Mouse (Mus musculus) v-Abl transformed pro-B cells (cell line): ENCODE measurements around the gene Zranb2.

ENCODE experiments used
- in situ Hi-C, 2 experiments: fragments of 400-800 bp; cut with MboI; formaldehyde crosslinking; loops; one replicate each; pipeline ENCODE4 v1.15.1; 2025; ENCODE audit not compliant: unreplicated experiment in 2 of 2

The Zranb2 gene

DNA sequence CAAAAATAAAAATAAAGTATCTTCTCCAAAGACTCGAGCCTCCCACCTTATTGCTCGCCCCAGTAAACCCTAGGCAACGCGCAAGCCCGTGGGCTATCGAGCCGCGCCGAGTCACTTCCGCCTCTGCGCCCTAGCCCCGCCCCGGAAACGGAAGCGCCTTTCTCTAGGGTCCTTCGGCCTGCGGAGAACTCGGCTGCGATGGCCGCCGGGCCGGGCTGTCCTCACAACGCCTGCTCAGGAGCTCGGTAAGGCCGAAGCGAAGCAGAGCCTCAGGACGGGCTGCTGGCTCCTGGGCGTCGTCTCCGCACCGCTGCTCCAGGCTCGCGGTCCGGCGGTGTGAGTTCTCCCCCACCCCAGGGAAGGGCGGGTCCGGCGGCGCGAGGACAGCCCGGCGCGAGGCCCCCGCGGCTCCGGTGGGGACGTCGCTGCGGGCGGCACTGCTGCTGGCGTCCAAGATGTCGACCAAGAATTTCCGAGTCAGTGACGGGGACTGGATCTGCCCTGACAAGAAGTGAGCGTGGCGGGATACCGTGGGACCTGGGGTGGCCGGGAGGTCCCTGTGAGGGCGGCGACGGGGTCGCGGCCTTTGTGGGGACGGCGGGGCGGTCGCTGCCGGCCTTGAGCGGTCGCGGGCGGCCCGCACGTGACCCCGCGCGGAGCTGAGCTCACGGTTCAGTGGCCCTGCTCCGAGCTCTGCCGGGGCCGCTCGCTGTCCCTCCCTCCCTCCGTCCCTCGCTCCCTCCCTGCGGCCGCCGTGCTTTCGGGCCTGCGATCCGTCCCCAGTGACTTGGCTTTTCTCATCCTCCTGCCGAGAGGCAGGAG lies at the start of gene Zranb2:
Gene Zranb2 (plus strand): TSS at position 197 of the 822 bp plus-strand sequence.
- in situ Hi-C loops, result loop anchor here (10.0 to 25.0 kb wide), 2 partner anchors 403 to 1971 kb away; partner anchors contain the start of genes Ankrd13c (in 1 of the 2) and Cth (in 1 of the 2)

DNA sequence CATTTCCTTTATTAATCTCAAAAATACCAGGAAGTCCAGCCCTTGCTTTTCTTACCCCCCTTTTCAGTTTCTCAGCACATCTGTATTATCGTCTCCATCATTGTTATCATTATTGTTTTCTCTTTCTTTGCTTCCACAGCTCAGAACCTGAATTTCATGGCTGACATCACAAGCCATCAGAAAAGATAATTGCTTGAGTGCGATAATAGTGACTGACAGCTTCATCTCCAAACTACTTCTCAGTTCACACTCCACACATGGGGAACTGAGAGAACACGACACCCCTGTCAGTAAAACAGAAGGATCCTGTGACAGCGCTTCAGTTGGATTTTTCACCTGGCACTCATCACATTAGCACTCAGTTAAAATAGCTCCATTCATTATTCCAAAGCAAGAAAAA lies 41.9 kb upstream of the Zranb2 start:
- in situ Hi-C loops, result no loop called here

DNA sequence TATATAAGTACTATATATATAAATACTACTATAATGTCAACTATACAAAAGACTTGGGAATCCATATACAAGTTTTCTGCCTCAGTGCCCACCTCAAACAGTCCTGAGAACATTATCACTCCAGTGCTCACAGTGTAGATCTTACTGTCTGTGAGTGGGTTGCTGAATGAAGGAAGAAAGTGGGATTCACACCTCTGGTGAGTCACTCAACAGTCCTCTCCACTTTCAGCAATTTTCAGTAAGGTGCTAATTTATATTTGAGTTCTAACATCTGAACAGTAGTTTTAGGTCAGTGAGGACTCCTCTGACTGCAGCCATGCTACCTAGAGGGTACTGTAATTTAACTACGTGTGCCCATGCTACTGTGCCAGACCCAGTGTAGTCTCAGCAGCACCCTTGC lies 31.7 kb upstream of the Zranb2 start:
- in situ Hi-C loops, result no loop called here

DNA sequence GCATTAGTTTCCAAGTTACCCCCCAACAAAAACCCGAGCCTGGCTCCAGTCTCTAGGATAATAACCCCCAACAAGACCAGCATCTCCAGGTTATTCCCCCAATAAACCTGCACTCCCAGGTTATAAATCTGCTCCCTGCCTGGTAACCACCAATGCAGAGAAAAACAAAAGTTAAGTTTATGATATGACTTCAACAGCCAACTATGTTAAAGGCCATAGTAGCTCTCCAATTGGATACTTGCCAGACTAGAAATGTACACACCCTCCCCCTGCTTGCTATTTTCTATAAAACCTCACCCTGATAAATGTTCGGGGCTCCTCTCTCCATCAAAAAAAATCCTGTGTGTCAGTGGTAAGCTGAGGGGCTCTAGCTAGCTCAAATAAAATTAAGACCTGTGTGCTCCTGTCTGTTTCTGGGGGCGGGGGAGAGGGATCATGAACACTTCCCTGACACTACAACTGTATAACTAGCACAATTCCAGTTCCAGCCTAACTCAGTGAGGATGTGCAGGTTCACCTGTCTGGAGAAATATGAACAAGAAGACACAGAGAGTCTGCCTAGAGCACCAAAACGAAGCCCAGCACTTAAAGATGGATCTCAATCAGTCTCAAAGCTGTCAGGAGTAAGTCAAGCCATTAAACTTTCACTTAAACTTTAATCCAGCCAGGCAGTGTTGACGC lies 19.7 kb upstream of the Zranb2 start:
- in situ Hi-C loops, result no loop called here

DNA sequence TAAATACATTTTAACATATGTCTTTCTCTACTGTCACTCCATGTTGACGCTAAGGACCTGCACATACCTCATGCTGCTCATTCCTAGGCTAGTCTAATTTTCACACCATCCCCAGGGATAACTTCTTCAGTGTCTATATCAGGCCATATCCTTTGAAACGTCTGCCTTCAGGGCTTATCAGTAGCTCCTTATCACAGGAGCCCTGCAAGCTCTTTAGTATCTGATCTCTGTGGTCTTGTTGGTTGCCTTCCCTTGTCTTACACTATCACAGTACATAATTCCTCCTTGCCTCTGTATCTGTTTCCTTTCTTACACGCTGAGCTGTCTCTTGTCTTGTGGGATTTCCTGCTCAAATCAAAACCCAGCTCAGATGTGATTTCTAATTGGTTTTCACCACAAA lies 17.5 kb upstream of the Zranb2 start:
- in situ Hi-C loops, result no loop called here

DNA sequence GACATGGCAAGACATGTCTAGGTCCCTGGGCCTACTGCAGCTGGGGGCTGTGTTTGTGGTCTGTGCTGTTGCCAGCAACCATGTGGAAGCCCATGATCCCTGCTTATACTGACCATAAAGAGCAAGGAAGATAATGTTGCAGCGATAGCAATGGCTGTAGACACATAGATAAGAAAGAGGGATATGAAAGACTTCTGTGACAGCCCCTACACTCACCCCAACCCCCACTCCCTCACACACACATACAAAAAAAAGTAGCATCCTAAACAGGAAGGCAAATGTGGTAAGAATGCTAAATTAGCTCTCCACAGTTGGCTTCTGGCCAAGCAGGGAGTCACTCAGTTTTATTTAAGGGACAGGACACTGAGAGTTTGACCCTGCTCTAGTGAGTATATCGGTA lies 16.0 kb upstream of the Zranb2 start:
- in situ Hi-C loops, result no loop called here

DNA sequence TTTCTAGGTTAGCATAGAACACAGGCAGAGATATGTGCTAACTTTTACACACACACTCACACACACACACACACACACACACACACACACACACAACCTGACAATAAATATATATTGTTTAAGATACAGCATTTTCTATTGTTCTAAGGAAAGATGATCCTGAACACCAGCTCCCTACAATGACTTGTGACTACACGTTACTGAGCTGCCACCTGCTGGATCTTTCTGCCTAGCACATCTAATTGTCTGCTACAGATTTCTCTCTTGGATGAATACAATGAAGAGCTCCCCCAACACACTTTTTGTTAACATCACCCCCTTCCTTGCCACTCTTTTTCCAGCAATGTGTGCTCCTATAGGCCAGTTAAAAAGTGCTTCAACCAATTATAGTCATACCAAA lies 13.5 kb upstream of the Zranb2 start:
- in situ Hi-C loops, result no loop called here

DNA sequence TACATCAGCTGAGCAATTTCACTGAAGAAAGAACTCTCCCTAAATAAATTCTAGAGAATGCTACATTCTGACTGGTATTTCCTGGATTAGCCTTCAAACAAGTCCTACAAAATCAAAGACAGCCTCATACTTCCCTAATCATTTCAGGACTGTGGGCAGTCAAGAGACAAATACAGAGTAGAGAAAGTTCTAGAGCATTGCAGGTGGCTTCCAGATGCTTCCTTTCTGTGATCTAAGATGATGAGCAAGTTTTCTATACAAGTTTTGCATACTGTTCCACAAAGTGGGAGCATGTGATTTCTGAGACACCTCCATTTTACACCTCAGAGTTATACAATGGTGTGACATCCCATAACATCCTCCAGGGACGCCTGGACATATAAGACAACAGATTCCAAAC lies 10.1 kb upstream of the Zranb2 start:
- in situ Hi-C loops, result no loop called here

DNA sequence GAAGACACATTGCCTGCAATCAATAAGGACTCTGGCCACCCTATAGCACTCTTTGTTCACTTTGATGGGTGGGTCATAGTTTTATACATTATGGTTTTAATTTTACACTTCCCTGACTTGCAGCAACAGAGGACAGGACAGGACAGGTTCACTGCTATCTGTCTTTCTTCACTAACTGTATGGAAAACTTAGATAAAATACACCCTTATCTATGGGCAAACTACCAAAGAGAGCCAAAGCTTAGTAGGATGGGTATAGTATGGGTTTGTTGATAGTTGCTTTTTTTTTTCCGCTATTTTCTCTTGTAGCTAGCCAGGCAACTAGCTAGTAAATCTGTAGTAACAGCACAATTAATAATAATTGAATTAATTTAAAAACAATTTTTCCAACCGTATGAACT lies 2.4 kb upstream of the Zranb2 start:
- in situ Hi-C loops, result loop anchor here (10.0 to 25.0 kb wide), 2 partner anchors 406 to 1973 kb away; partner anchors contain the start of genes Ankrd13c (in 1 of the 2) and Cth (in 1 of the 2)

DNA sequence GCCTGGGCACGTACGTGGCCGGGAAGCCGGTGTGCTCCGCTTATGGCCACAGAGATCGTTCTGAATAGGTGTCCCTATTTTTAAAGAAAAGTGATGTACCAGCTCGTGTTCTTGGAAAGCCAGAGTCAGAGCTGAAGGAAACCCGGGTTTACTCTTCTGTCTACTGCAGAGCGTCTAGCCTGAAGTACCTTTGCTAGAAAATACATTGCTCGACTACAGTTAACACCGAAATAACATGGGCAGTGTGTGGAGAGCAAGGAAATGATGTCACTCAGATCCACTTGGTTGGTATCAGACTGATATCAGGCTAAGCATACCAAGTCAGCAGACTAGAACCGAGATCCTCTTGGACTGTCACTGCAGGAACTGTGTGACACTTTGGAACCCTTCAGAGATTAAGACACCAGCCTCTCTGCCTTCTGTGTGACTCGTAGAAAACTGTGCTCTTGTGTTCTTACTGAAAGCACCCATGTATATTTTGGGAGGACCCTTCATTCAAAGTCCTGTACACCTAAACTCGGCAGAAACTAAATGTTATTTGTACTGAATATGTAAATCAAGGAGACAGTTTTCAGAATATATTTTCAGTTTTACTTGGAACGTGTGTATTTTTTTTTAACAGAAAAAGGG lies 941 bp downstream of the Zranb2 start:
- in situ Hi-C loops, result loop anchor here (10.0 to 25.0 kb wide), 2 partner anchors 402 to 1970 kb away; partner anchors contain the start of genes Ankrd13c (in 1 of the 2) and Cth (in 1 of the 2)

DNA sequence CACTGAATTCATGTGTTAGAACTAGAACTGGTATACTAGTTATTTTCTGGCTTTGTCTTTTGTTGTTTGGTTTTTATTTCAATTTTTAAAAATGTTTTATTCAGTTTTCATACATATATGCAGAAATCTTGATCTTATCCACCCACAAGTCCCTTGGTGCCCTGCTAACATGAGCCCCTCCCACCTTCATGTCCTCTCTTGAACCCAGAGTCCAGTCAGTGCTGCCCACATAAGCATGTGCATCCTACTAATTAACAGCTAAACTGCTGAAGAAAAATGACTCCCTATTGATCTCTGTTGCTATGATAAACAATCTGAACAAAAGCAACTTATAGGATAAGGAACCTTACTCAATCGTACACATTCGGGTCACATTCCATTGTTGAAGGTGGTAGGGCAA lies 15.4 kb downstream of the Zranb2 start:
- in situ Hi-C loops, result loop anchor here in 1 of 2 experiments (25.0 kb wide), 1 partner anchor 388 kb away; the partner anchor contains the start of genes Ankrd13c and Cth

DNA sequence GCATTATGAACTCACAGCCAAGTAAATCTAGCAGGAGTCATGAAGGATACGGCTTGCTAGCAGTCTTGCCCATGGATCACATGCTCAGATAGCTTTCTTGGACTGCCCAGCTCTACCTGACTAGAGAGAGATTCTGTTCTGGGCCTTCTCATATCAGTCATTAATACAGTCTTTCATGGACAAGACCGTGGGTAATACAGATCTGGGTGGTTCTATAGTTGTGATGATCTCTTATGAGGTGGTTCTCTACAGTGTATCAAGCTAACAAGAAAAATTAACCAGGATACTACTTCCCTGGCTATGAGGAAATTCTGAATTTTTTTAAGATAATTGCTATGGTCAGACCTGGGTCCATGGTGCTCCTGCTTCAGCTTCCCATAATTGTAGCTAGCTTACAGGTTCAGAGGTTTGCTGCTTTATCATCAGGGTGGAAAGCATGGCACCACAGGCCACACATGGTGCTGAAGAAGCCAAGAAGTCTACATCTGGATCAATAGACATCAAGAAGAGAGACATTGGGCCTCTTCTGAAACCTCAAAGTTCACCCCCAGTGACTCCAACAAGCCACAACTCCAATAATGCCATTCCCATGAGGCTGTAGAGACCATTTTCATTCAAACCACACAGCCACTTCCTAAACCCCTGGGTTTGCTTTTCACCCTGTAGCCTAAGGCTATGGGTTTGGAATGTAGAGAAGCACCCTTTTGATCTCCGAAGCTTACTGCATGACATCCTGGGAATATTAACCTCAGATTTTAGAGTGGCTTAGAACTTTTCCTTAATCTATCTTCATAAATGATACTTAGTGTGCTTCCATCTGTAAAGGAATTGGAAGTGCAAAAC lies 16.0 kb downstream of the Zranb2 start:
- in situ Hi-C loops, result loop anchor here in 1 of 2 experiments (25.0 kb wide), 1 partner anchor 387 kb away; the partner anchor contains the start of genes Ankrd13c and Cth

DNA sequence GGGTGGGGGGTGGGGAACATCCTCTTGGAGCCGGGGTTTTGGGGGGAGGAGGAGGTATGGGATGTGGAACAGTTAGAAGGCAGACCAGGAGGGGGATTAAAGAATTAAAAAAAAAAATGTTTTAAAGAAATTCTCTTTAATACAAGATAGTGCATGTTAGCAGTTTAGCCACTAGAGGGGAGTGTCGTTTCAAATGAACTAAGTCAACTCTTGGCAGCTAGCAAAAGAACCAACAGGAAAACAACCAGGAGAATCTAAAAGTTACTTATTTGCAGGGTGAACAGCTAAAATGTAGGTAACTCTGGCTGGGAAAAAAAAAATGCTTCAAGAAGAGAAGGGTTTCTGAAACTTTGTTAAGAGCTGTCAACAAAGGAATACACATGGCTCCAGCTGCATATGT lies 31.2 kb downstream of the Zranb2 start:
- in situ Hi-C loops, result loop anchor here in 1 of 2 experiments (10.0 kb wide), 1 partner anchor 280 kb away; no protein-coding TSS in a partner anchor

DNA sequence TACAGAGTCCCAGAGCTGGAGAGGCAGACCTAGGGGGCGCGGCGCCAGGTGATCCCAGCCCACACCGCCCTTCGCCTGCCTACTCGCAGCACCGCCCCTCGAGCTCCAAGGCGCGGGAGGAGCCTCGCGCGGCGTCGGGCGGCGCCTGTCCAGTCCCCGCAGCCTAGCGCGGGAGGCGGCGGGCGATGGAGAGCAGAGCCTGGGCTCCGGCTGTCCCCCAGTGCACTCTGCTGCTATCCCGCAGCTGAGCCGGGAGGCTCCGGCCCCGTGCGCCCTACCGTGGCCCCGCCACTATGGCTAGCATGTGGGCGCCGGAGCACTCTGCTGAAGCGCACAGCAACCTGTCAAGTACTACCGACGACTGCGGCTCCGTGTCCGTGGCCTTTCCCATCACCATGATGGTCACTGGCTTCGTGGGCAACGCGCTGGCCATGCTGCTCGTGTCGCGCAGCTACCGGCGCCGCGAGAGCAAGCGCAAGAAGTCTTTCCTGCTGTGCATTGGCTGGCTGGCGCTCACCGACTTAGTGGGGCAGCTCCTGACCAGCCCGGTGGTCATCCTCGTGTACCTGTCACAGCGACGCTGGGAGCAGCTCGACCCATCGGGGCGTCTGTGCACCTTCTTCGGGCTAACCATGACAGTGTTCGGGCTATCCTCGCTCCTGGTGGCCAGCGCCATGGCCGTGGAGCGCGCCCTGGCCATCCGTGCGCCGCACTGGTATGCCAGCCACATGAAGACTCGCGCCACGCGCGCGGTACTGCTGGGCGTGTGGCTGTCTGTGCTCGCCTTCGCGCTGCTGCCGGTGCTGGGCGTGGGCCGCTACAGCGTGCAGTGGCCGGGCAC lies 33.0 kb downstream of the Zranb2 start, which contains the start of gene Ptger3:
Gene Ptger3 (plus strand): TSS at position 168 of the 841 bp plus-strand sequence.
- in situ Hi-C loops, result loop anchor here in 1 of 2 experiments (10.0 kb wide), 1 partner anchor 278 kb away; no protein-coding TSS in a partner anchor

DNA sequence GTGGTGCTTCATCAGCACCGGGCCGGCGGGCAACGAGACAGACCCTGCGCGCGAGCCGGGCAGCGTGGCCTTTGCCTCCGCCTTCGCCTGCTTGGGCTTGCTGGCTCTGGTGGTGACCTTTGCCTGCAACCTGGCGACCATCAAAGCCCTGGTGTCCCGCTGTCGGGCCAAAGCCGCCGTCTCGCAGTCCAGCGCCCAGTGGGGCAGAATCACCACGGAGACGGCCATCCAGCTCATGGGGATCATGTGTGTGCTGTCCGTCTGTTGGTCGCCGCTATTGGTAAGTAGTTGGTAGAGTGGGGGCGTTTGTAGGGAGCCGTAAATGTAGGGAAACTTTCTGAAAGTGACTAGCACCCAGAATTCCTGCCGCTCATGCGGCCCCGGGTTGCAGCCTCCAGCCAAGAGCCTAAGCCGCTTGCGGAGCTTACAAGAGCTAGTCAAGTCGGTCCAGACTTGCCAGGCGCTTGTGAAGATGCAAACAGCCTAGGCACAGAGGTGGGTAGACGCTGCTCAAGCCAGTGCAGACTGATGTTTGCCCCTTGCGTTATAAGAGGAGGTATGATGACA lies 33.7 kb downstream of the Zranb2 start:
- in situ Hi-C loops, result loop anchor here in 1 of 2 experiments (10.0 kb wide), 1 partner anchor 277 kb away; no protein-coding TSS in a partner anchor

DNA sequence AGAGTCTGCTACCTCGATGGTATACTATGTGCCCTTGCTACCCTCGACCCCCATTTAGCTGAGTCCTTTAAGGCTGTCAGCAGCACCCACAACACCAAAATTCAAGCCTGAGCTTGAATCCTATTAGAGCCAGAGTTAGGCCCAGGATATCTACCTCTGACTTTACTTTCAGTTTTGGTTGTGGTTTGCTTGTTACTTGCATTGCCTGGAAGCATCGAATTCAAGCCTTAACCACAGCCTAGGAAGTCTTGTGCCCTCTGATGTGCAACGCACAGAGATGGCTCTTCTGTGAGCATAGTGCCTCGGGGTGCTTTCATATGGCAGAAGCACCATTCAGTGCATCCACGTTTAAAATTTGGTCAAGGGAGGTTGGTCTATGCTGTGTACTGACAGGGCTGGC lies 38.1 kb downstream of the Zranb2 start:
- in situ Hi-C loops, result no loop called here

DNA sequence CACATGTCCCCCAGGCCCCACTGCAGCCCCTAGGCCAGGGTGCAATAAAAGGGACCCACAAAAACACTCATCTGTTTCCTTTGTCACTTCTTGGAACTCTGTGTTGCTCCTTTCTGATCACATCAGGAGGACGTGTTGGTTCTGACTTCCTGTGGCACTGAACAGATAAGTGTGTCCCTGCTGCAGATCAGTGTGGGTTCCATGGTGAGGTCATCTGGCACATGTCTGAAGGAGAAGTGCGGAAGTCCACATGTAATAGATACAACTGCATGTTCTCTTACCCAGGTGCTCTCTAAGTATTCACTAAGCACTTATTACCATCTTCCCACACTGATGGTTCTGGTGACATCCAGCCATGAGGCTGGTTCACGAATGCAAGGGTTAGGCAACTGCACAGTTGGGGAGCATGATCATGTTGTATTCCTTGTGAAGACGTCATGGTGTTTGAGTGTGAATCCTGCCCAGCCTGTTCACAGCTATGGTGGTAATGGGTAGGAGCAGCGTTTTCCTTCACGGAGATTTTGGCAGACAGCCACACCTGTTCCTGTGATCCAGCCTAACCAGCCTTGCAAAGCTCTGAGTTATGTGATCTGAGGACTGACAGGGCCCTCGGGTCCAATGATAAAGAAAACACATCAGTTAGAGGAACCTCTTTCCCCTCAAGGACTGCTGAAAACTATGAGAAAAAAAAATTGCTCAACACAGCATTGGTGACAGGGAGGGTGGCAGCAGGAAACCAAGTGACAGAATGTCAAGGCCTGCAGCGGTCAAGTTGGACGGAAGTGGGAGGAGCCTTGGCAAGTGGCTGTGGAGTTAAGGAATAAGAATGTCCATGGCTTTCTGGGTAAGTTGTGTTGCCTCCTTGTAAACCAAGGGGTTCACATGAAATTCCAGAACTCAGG lies 41.7 kb downstream of the Zranb2 start:
- in situ Hi-C loops, result no loop called here

DNA sequence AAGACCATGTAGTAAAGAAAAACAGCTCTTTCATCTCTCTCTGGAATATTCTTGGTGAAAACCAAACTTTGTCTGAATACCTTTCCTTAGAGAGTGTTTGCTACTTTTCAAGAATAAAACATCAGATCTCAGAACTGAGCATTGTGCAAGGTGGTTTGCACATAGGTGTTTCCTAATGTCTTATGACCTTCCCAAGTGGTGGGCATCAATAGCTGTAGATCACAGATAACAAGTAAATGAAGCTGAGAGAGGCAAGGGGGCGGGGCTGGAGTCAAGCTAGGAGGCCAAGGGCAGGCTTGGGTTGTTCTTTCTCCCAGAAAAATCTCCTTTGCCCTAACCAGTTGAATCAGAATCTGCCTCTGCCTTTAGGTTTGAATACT lies 42.4 kb downstream of the Zranb2 start:
- in situ Hi-C loops, result no loop called here
